In genomic region chr12:117257921-117258497, GRCm38 (mm10) we compare ENCODE assay signal across 12 mouse cellular contexts.
A peak's percentile ranks its signal among the peaks of the same experiment; 100 is the strongest.
DNase-seq lines count a peak whose midpoint lies in the region; ATAC-seq and TF ChIP-seq lines count a peak whose summit lies in the region.
"Had no signal": no experiment of that assay in that cellular context is flagged by ENCODE, and none has a peak within 500 bp of the region (broad histone marks: within the 10 kb centered on the region; RNA-seq: fewer than 3 reads in every experiment).

No protein-coding gene starts in this region.

- no peaks in the 10 kb centered on the region for H3K9me3 ChIP-seq in embryonic facial prominence, embryonic 12.5 days
- no peaks in the 10 kb centered on the region for H3K9me3 ChIP-seq in hindbrain, embryonic 13.5 days
- H3K9me3 ChIP-seq in midbrain, embryonic 16.5 days (replicated peaks; ENCODE audit: control insufficient read depth, low read length, poor library complexity, severe bottlenecking), result no peaks in the 10 kb centered on the region

- 50% methylated on average over 12 of the region's 12 CpGs for WGBS in embryonic facial prominence, embryonic 12.5 days
- WGBS in hindbrain, embryonic 13.5 days, result 17% methylated on average over 12 of the region's 12 CpGs
- WGBS in midbrain, embryonic 16.5 days, result 10% methylated on average over 12 of the region's 12 CpGs

- no peak; the same call in 1 of the 2 replicates for ATAC-seq in embryonic facial prominence, embryonic 12.5 days (ENCODE audit: insufficient number of reproducible peaks, insufficient read depth, low FRiP score, low TSS enrichment)
- peak; percentile 46; the same call in 1 of the 2 replicates for ATAC-seq in hindbrain, embryonic 13.5 days (ENCODE audit: low FRiP score)
- peak; percentile 49 for ATAC-seq in midbrain, embryonic 16.5 days

- H3K9ac ChIP-seq in embryonic facial prominence, embryonic 12.5 days, result no peak overlapping the region
- H3K9ac ChIP-seq in hindbrain, embryonic 13.5 days, result peak overlapping the region; percentile 62
- H3K9ac ChIP-seq in midbrain, embryonic 16.5 days (ENCODE audit: low read depth, low read length), result peak overlapping the region; percentile 44; the same call in 1 of the 2 replicates

- no peak overlapping the region for H3K4me3 ChIP-seq in layer of hippocampus, adult 2 months
- H3K4me3 ChIP-seq in embryonic facial prominence, embryonic 12.5 days, result no peak overlapping the region
- no peak overlapping the region for H3K4me3 ChIP-seq in hindbrain, embryonic 13.5 days
- H3K4me3 ChIP-seq in midbrain, embryonic 16.5 days (ENCODE audit: low read depth, low read length), result no peak overlapping the region

- TF ChIP-seq CTCF in layer of hippocampus, adult 2 months (conservative IDR thresholded peaks at IDR 0.05), result no peak

- no peak overlapping the region for H3K4me2 ChIP-seq in embryonic facial prominence, embryonic 12.5 days (replicated peaks)
- no peak overlapping the region for H3K4me2 ChIP-seq in hindbrain, embryonic 13.5 days
- no peak overlapping the region for H3K4me2 ChIP-seq in midbrain, embryonic 16.5 days (ENCODE audit: low read length)

- H3K36me3 ChIP-seq in embryonic facial prominence, embryonic 12.5 days, result no peaks in the 10 kb centered on the region
- H3K36me3 ChIP-seq in hindbrain, embryonic 13.5 days, result peaks cover 35% of the 10 kb centered on the region
- peaks cover 9% of the 10 kb centered on the region; the same call in 1 of the 2 replicates for H3K36me3 ChIP-seq in midbrain, embryonic 16.5 days (ENCODE audit: control insufficient read depth, insufficient read depth, low read length)

- H3K4me1 ChIP-seq in embryonic facial prominence, embryonic 12.5 days, result peaks cover 11% of the 10 kb centered on the region
- H3K4me1 ChIP-seq in hindbrain, embryonic 13.5 days (replicated peaks), result peaks cover 46% of the 10 kb centered on the region
- peaks cover 41% of the 10 kb centered on the region for H3K4me1 ChIP-seq in midbrain, embryonic 16.5 days (ENCODE audit: control insufficient read depth, insufficient read depth, low read length)

- H3K27ac ChIP-seq in layer of hippocampus, adult 2 months, result peak overlapping the region; percentile 81
- 0 out of 2 replicates have a peak overlapping the region, but pooled peaks have one; percentile 31 for H3K27ac ChIP-seq in embryonic facial prominence, embryonic 12.5 days
- H3K27ac ChIP-seq in hindbrain, embryonic 13.5 days, result peak overlapping the region; percentile 87
- peak overlapping the region; percentile 86 for H3K27ac ChIP-seq in midbrain, embryonic 16.5 days (ENCODE audit: low read length)

- H3K27me3 ChIP-seq in embryonic facial prominence, embryonic 12.5 days, result 0 out of 2 replicates have a peak, but pooled peaks cover 3% of the 10 kb centered on the region
- H3K27me3 ChIP-seq in hindbrain, embryonic 13.5 days, result peaks cover 2% of the 10 kb centered on the region; the same call in 1 of the 2 replicates
- H3K27me3 ChIP-seq in midbrain, embryonic 16.5 days (ENCODE audit: control insufficient read depth, insufficient read depth, low read depth, low read length), result no peaks in the 10 kb centered on the region

- no peak for DNase-seq in layer of hippocampus, adult 2 months (ENCODE audit: low spot score in 2 of 2)
- no peak for DNase-seq in layer of hippocampus, adult 8-10 months (ENCODE audit: low spot score in 2 of 2)
- no peak for DNase-seq in gastrocnemius, postnatal 10 days
- DNase-seq in frontal cortex, postnatal 25 days (ENCODE audit: low spot score in 2 of 2), result no peak
- DNase-seq in urinary bladder, postnatal 25 days (ENCODE audit: low spot score), result no peak
- DNase-seq: adrenal gland, postnatal 14 days; cerebellum, adult 11 months; kidney, adult 18-20 months; thymus, adult 2 months had no signal

Comparison
In these comparisons a context has a peak if more than half of its experiments do, and no peak if none do; other contexts are left out.
1. H3K27ac ChIP-seq: peak in every context shown above with its lines; median percentile 87 in hindbrain, embryonic 13.5 days; 86 in midbrain, embryonic 16.5 days; 81 in layer of hippocampus, adult 2 months; 31 in embryonic facial prominence, embryonic 12.5 days.